Mouse (Mus musculus): Measurements from ENCODE around the gene Stx16. TPM values are rescaled to one million over a fixed set of nuclear protein-coding genes. Genes with fewer than 3 reads are reported as not detected.

Stx16 gene
- polyA plus RNA-seq, 1 experiment from 2014 or later = 9.2 TPM

DNA sequence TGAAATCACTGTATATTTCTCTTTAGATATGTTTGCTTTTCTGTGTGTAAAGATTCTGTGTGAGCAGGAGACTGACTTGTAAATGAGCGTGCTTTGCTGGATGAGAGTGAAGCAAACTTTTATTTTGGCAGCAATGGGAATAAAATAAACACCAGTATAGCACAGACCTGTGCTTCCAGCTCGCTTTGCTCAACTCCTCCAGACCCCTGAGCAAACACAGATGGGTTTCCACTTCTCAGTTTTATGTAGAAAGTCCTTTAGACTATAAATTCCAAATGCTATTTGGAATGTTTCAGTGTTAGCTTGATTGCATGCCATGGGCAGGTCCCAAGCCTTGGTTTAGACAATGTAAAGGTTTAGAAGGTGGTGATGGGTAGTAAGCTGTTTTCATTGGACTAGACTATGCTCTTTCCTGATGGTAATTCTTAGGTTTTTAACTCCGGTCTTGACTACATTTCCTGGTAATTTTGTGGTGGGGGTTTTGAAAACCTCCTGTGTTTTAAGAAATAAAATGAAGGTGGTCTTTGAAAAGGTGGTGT lies 6.3 kb downstream of the Stx16 start:
- ATAC-seq (replicated peaks; ENCODE audit: low FRiP score, low TSS enrichment, low read depth) (peak; percentile 38; the same call in 1 of the 2 replicates), DNase-seq (ENCODE audit: low spot score) (no peak)
- no peaks in the 10 kb centered on the region for H3K36me3 ChIP-seq (ENCODE audit: control insufficient read depth, insufficient read depth, low read length)
- H3K9ac ChIP-seq (ENCODE audit: low read length) = no peak overlapping the region
- no peaks in the 10 kb centered on the region for H3K27me3 ChIP-seq (replicated peaks; ENCODE audit: control insufficient read depth, insufficient read depth, low read length)
- peaks cover 30% of the 10 kb centered on the region for H3K4me1 ChIP-seq (replicated peaks; ENCODE audit: control insufficient read depth, insufficient read depth, low read length)
- H3K4me3 ChIP-seq (ENCODE audit: low read depth, low read length) = no peak overlapping the region
- WGBS = 45% methylated on average over 3 of the region's 3 CpGs
- H3K9me3 ChIP-seq (ENCODE audit: control insufficient read depth, low read length) = no peaks in the 10 kb centered on the region
- H3K4me2 ChIP-seq (ENCODE audit: low read length) = no peak overlapping the region
- H3K27ac ChIP-seq (ENCODE audit: low read depth) = no peak overlapping the region

DNA sequence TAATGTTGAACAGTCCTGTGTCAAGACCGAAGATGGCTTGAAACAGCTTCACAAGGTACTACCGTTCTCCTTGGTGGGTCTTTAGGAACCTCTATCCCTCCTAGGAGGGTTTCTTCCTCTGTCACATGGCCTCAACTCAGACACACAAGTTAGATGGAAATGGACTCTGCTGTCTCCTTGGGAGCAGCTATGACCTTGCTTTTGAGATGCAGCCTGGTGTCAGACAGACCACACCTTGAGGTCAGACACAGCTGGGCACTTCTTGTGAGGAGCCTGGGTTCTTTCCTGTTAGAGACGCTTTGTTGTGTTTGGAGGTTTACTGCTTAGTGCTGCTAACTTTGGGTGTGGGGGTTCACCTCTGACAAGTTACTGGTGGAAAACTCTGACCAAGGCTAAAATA lies 19.0 kb downstream of the Stx16 start:
- H3K4me3 ChIP-seq (ENCODE audit: low read depth, low read length) = no peak overlapping the region
- H3K9ac ChIP-seq (ENCODE audit: low read length) = no peak overlapping the region
- no peak overlapping the region for H3K4me2 ChIP-seq (ENCODE audit: low read length)
- no peak overlapping the region for H3K27ac ChIP-seq (ENCODE audit: low read depth)
- no peaks in the 10 kb centered on the region for H3K9me3 ChIP-seq (ENCODE audit: control insufficient read depth, low read length)
- 96% methylated on average over 3 of the region's 3 CpGs for WGBS
- DNase-seq (ENCODE audit: low spot score) = no peak
- ATAC-seq (replicated peaks; ENCODE audit: low FRiP score, low TSS enrichment, low read depth) = no peak
- no peaks in the 10 kb centered on the region for H3K27me3 ChIP-seq (replicated peaks; ENCODE audit: control insufficient read depth, insufficient read depth, low read length)
- no peaks in the 10 kb centered on the region for H3K4me1 ChIP-seq (replicated peaks; ENCODE audit: control insufficient read depth, insufficient read depth, low read length)
- H3K36me3 ChIP-seq (ENCODE audit: control insufficient read depth, insufficient read depth, low read length) = peaks cover 79% of the 10 kb centered on the region

DNA sequence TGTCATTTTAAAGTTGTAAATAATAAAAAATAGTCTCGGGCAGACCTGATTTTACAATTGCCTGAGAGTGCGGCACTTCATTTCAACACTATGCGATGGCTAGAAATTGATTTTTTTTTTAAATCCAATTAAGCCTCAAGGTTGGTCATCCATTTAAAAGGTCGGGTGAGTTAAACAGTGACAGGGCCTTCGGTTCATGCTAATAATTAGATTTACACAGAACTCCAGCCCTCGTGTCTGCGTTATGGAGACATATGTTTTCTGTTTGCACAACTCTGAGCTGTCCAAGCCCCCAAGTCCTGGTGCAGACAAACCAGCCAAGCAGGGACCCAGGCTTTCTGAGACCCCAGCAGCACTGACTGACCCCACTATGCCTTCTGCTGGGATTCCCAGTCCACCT lies 26.3 kb downstream of the Stx16 start:
- no peak for ATAC-seq (replicated peaks; ENCODE audit: low FRiP score, low TSS enrichment, low read depth)

DNA sequence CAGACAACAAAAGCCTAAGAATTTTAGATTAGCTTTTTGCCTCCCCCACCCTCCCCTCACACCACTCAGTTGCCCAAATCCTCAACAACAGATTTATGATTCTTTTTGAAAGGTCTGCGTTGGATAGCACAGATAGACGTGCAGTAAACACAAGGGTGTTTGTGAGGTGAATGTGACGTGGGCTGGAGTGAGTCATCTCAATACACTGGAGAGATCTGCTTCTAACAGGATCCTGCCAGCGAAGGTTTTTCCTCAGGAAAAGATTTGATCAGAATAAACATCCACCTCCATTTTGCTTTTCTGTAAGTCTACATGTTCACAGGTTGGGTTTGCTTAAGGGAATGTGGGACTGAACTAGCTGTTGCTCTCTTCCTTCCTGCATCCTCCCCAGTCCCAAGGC lies 27.4 kb downstream of the Stx16 start:
- Histone ChIP-seq H3K9ac (ENCODE audit: low read length) (no peak overlapping the region), H3K9me3 (ENCODE audit: control insufficient read depth, low read length) (no peaks in the 10 kb centered on the region), H3K27me3 (replicated peaks; ENCODE audit: control insufficient read depth, insufficient read depth, low read length) (no peaks in the 10 kb centered on the region), H3K27ac (ENCODE audit: low read depth) (no peak overlapping the region), H3K4me3 (ENCODE audit: low read depth, low read length) (no peak overlapping the region), H3K4me2 (ENCODE audit: low read length) (no peak overlapping the region), H3K4me1 (replicated peaks; ENCODE audit: control insufficient read depth, insufficient read depth, low read length) (no peaks in the 10 kb centered on the region), H3K36me3 (ENCODE audit: control insufficient read depth, insufficient read depth, low read length) (peaks cover 7% of the 10 kb centered on the region)
- 72% methylated on average over 4 of the region's 4 CpGs for WGBS
- no peak for ATAC-seq (replicated peaks; ENCODE audit: low FRiP score, low TSS enrichment, low read depth)
- no peak for DNase-seq (ENCODE audit: low spot score)

More for the DNA sequence above, 26.3 kb downstream of the Stx16 start:
- no peak overlapping the region for H3K4me3 ChIP-seq (ENCODE audit: low read depth, low read length)
- no peak overlapping the region for H3K4me2 ChIP-seq (ENCODE audit: low read length)
- 64% methylated on average over 7 of the region's 7 CpGs for WGBS
- no peaks in the 10 kb centered on the region for H3K4me1 ChIP-seq (replicated peaks; ENCODE audit: control insufficient read depth, insufficient read depth, low read length)
- DNase-seq (ENCODE audit: low spot score) = no peak
- peaks cover 17% of the 10 kb centered on the region for H3K36me3 ChIP-seq (ENCODE audit: control insufficient read depth, insufficient read depth, low read length)
- no peaks in the 10 kb centered on the region for H3K9me3 ChIP-seq (ENCODE audit: control insufficient read depth, low read length)
- no peaks in the 10 kb centered on the region for H3K27me3 ChIP-seq (replicated peaks; ENCODE audit: control insufficient read depth, insufficient read depth, low read length)
- H3K27ac ChIP-seq (ENCODE audit: low read depth) = no peak overlapping the region
- no peak overlapping the region for H3K9ac ChIP-seq (ENCODE audit: low read length)

DNA sequence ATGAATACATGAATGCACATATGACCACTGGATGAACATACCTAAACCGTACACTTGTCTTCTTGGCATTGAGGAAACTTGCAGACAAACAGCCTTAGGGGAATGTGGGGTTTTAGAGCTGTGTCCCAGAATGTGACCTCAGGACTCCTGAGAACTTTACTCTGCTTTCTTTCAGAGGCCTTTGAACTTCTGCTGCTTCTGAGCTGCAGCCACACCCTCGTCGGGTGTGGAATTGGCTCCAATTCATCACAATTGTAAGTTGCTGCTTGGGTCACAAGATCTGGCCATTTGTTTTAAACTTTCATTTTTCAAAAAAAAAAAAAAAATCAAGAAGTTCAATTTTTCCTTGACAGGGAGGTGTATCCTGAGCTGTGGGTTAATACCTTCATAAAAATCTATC lies 31.3 kb downstream of the Stx16 start:
- ATAC-seq (replicated peaks; ENCODE audit: low FRiP score, low TSS enrichment, low read depth) (no peak), DNase-seq (ENCODE audit: low spot score) (no peak)
- Histone ChIP-seq H3K27ac (ENCODE audit: low read depth) (no peak overlapping the region), H3K9me3 (ENCODE audit: control insufficient read depth, low read length) (no peaks in the 10 kb centered on the region), H3K27me3 (replicated peaks; ENCODE audit: control insufficient read depth, insufficient read depth, low read length) (no peaks in the 10 kb centered on the region), H3K36me3 (ENCODE audit: control insufficient read depth, insufficient read depth, low read length) (peaks cover 5% of the 10 kb centered on the region; the same call in 1 of the 2 replicates), H3K4me3 (ENCODE audit: low read depth, low read length) (no peak overlapping the region), H3K9ac (ENCODE audit: low read length) (no peak overlapping the region), H3K4me2 (ENCODE audit: low read length) (no peak overlapping the region), H3K4me1 (replicated peaks; ENCODE audit: control insufficient read depth, insufficient read depth, low read length) (peaks cover 8% of the 10 kb centered on the region)
- WGBS = 61% methylated on average over 3 of the region's 3 CpGs

DNA sequence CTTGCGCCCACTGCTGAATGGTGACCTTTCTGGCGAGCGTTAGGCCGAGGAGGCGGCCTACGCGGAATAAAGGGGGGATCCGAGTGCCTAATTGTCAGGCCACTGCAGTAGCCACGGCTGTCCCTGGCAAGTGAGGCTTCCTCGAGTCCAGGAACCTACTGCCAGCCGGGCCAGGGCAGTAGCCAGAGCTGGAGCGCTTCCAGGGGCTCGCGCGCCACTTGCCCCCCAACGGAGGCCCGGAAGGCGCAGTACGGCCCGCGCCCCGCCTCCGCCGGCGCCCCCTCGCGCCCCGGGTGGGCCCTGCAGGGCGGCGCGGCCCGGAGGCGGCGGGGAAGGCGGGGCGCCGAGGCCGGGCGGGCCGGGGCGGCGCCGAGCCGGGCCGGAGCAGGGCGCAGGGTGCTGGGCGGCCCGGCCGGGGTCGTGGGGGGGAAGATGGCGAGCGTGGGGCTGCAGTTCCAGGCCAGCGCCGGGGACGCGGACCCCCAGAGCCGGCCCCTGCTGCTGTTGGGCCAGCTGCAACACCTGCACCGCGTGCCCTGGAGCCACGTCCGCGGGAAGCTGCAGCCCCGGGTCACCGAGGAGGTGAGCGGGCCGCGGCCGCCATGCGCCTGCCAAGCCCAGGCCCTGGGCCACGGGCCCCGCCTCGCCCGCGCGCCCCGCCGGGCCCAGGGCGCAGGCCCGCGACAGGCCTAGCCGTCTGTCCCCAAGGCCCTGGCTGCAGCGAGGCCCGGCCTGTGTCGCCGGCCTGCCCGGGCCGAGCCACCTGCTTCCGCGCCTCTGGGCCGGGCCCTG lies 34.1 kb downstream of the Stx16 start, which contains the start of gene Npepl1:
Npepl1 (plus strand) TSS at position 359 of the 792 bp plus-strand sequence.
- Histone ChIP-seq H3K4me2 (ENCODE audit: low read length) (peak within 1 kb of the TSS; percentile 74), H3K9ac (ENCODE audit: low read length) (peak within 1 kb of the TSS; percentile 79), H3K27me3 (replicated peaks; ENCODE audit: control insufficient read depth, insufficient read depth, low read length) (no peaks in the 10 kb centered on the region), H3K9me3 (ENCODE audit: control insufficient read depth, low read length) (no peaks in the 10 kb centered on the region), H3K4me3 (ENCODE audit: low read depth, low read length) (peak within 1 kb of the TSS; percentile 45), H3K4me1 (replicated peaks; ENCODE audit: control insufficient read depth, insufficient read depth, low read length) (peaks cover 8% of the 10 kb centered on the region), H3K36me3 (ENCODE audit: control insufficient read depth, insufficient read depth, low read length) (peaks cover 5% of the 10 kb centered on the region; the same call in 1 of the 2 replicates), H3K27ac (ENCODE audit: low read depth) (peak within 1 kb of the TSS; percentile 54)
- WGBS = 3% methylated on average over 80 of the region's 90 CpGs
- DNase-seq (ENCODE audit: low spot score) (peak; percentile 85), ATAC-seq (replicated peaks; ENCODE audit: low FRiP score, low TSS enrichment, low read depth) (peak; percentile 93)

DNA sequence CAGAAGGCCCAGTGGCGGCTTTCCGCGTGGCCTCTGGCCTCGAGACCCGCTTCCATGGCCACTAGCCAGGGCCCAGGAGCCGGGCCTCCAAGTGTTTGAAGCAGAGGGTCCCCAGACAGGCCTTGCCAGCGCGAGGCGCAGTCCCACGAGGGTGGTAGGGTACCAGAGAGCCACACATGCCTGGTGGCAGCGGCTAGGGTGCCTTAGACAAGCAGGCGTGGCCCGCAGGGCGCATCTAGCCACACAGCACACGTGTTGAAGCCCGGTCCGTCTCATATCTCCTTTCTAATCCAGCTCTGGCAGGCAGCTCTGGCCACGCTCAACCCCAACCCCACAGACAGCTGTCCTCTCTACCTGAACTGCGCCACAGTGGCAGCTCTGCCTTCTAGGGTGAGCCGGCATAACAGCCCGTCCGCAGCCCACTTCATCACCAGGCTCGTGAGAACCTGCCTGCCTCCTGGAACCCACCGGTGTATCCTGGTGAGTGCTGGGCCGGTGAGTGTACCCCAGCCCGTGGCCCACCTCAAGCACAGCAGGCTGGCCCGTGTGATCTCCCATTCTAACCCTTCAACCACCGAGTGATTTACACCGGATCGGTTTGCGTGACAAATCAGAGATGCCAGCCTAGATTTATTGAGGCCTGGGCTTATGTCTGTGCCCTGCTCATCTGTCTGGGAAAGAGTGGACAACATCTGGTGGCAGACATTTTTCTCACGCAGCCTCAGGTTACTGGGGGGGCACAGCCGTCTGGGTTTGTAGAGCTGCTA lies 34.9 kb downstream of the Stx16 start:
- H3K27ac ChIP-seq (ENCODE audit: low read depth) = peak overlapping the region; percentile 54
- peaks cover 8% of the 10 kb centered on the region for H3K4me1 ChIP-seq (replicated peaks; ENCODE audit: control insufficient read depth, insufficient read depth, low read length)
- H3K9ac ChIP-seq (ENCODE audit: low read length) = peak overlapping the region; percentile 79
- peak overlapping the region; percentile 45 for H3K4me3 ChIP-seq (ENCODE audit: low read depth, low read length)
- H3K9me3 ChIP-seq (ENCODE audit: control insufficient read depth, low read length) = no peaks in the 10 kb centered on the region
- ATAC-seq (replicated peaks; ENCODE audit: low FRiP score, low TSS enrichment, low read depth) (peak; percentile 21), DNase-seq (ENCODE audit: low spot score) (peak; percentile 84)
- 49% methylated on average over 33 of the region's 33 CpGs for WGBS
- H3K4me2 ChIP-seq (ENCODE audit: low read length) = peak overlapping the region; percentile 74
- H3K36me3 ChIP-seq (ENCODE audit: control insufficient read depth, insufficient read depth, low read length) = peaks cover 9% of the 10 kb centered on the region; the same call in 1 of the 2 replicates
- H3K27me3 ChIP-seq (replicated peaks; ENCODE audit: control insufficient read depth, insufficient read depth, low read length) = no peaks in the 10 kb centered on the region

DNA sequence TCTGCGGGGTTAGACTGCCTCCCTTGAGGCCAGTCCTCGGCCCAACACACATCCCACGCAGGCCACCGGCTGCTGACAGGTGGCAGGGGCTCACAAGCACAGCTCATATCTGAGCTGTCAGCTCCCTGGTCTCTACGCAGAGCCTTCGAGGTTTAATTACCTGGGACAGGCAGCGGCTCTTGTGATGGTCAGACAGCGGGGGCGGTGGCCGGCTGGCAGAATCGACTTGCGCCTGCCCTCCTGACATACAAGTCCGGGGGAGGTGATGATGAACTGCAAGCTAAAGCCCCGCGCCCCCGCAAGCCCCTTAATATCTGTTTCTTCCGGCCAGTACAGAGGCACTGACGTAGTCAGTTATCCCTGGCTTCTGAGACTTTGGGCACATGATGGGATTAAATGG lies 36.8 kb downstream of the Stx16 start:
- WGBS = 75% methylated on average over 18 of the region's 18 CpGs
- Histone ChIP-seq H3K9ac (ENCODE audit: low read length) (no peak overlapping the region), H3K27me3 (replicated peaks; ENCODE audit: control insufficient read depth, insufficient read depth, low read length) (no peaks in the 10 kb centered on the region), H3K4me2 (ENCODE audit: low read length) (no peak overlapping the region), H3K4me1 (replicated peaks; ENCODE audit: control insufficient read depth, insufficient read depth, low read length) (peaks cover 8% of the 10 kb centered on the region), H3K9me3 (ENCODE audit: control insufficient read depth, low read length) (no peaks in the 10 kb centered on the region), H3K4me3 (ENCODE audit: low read depth, low read length) (no peak overlapping the region), H3K27ac (ENCODE audit: low read depth) (no peak overlapping the region), H3K36me3 (ENCODE audit: control insufficient read depth, insufficient read depth, low read length) (peaks cover 24% of the 10 kb centered on the region)
- ATAC-seq (replicated peaks; ENCODE audit: low FRiP score, low TSS enrichment, low read depth) (no peak), DNase-seq (ENCODE audit: low spot score) (no peak)

Measured in intestine, embryonic 14.5 days (tissue).